Mouse (Mus musculus) embryonic facial prominence, embryonic 14.5 days (tissue): ENCODE measurements around the gene Prr19. TPM values are rescaled to one million over a fixed set of nuclear protein-coding genes. Genes with fewer than 3 reads are reported as not detected.
"Not testable (repeated sequence)": the region's sequence is repeated elsewhere in the genome, so short reads cannot be mapped to it uniquely, and the experiment has no call there.

ENCODE experiments used
- ATAC-seq: fragments of 200-750 bp; cut with Nextera tagmentation; 2 replicates; pipeline ENCODE4 v1.8.0; 2017; ENCODE audit warnings: low read depth, moderate number of reproducible peaks, moderate TSS enrichment
- DNase-seq: peaks from one replicate; pipeline ENCODE4 v3.0.0-alpha.2; 2015; ENCODE audit warnings: low spot score
- H3K27ac ChIP-seq: fragments of 300-500 bp; sonication (generic); replicated peaks from 2 replicates; pipeline ENCODE4 v1.5.1; 2014; ENCODE audit warnings: low read depth, mild to moderate bottlenecking, low read length, moderate library complexity
- H3K27me3 ChIP-seq: fragments of 300-500 bp; sonication (generic); replicated peaks from 2 replicates; pipeline ENCODE4 v1.6.1; 2014; ENCODE audit warnings: low read length; ENCODE audit not compliant: control insufficient read depth, insufficient read depth
- H3K36me3 ChIP-seq: fragments of 300-500 bp; sonication (generic); 2 replicates; pipeline ENCODE4 v1.6.1; 2014; ENCODE audit warnings: low read length, mixed read lengths; ENCODE audit not compliant: control insufficient read depth, insufficient read depth
- H3K4me1 ChIP-seq: fragments of 300-500 bp; sonication (generic); 2 replicates; pipeline ENCODE4 v1.6.1; 2014; ENCODE audit warnings: antibody characterized with exemption, low read length; ENCODE audit not compliant: control insufficient read depth, insufficient read depth
- H3K4me2 ChIP-seq: fragments of 300-500 bp; sonication (generic); 2 replicates; pipeline ENCODE4 v1.6.1; 2014; ENCODE audit warnings: low read depth, mild to moderate bottlenecking, low read length, moderate library complexity, mixed read lengths
- H3K4me3 ChIP-seq: fragments of 300-500 bp; sonication (generic); 2 replicates; pipeline ENCODE4 v1.5.1; 2014; ENCODE audit warnings: low read depth, mild to moderate bottlenecking, low read length
- H3K9ac ChIP-seq: fragments of 300-500 bp; sonication (generic); 2 replicates; pipeline ENCODE4 v1.6.1; 2014; ENCODE audit warnings: low read depth, mild to moderate bottlenecking, low read length, moderate library complexity, mixed read lengths
- H3K9me3 ChIP-seq: fragments of 300-500 bp; sonication (generic); 2 replicates; pipeline ENCODE4 v1.6.1; 2016; ENCODE audit warnings: low read length; ENCODE audit not compliant: control insufficient read depth
- WGBS: fragments of 180-500 bp; shearing (Covaris S2); extraction: QIAGEN DNeasy Blood & Tissue Kit; methylation state at CpG from one replicate; pipeline ENCODE4 v1.1.7; 2014; 5-methylcytosine and 5-hydroxymethylcytosine counted together
- polyA plus RNA-seq: library from polyadenylated mRNA; unstranded; fragments of >200 nt; fragmentation: Nextera tagmentation; extraction: Ambion mirVana; gene quantifications from 2 replicates; pipeline ENCODE4 v1.2.1, GENCODE M21; 2014

Gene Prr19
- 0.77 and 1.3 TPM in 2 replicates for polyA plus RNA-seq

DNA sequence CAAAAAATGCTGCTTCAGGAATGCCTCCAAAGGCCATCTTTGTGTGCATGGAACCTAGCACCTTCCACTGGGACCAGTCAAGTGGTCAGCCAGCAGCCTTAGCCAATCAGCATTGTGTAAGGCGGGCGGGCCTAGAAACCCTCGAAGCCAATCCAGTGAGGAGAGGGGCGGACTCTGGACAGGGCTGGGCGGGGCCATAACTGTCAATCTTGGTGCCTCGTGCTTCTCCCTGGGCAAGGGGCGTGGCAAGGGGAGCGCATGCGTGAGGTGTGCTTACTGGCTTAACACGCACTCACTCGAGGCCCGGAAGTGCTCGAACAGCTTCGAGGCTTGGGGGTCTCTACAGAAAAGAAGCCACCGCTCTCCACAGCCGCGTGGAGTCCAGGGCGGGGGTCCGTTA is at the start of gene Prr19:
Gene Prr19 (plus strand): TSS at position 349 of the 400 bp plus-strand sequence.
- DNase-seq (peak; percentile 52), ATAC-seq (no peak)

DNA sequence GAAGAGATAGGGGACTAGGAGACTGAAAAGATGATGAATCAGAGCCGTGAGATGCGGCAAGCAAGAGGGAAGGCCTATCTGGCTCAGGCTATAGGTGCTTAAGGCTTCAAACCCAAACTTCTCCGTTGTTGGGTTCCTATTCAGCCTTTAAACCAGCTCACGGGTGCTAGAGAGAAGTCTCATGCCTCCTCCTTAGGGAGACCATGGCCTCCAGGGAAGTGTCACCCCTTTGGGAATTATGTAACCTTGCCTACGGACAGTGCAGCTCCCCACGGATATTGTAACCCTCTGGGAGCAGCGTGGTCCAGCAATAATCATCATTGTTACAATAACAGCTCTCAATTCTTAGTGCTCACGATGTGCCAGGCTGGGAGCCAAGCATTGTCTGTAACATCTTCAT is 49.4 kb upstream of the Prr19 start:
- H3K27ac ChIP-seq, result peak overlapping the region; percentile 99
- DNase-seq, result no peak
- H3K27me3 ChIP-seq, result no peaks in the 10 kb centered on the region
- ATAC-seq, result no peak
- peak overlapping the region; percentile 93 for H3K4me3 ChIP-seq
- peaks cover 14% of the 10 kb centered on the region for H3K4me1 ChIP-seq
- peak overlapping the region; percentile 97 for H3K9ac ChIP-seq
- H3K4me2 ChIP-seq, result peak overlapping the region; percentile 66
- no peaks in the 10 kb centered on the region for H3K9me3 ChIP-seq
- WGBS, result 18% methylated on average over 8 of the region's 8 CpGs
- H3K36me3 ChIP-seq, result no peaks in the 10 kb centered on the region; the same call in 1 of the 2 replicates

More for the DNA sequence above, at the start of gene Prr19:
- H3K27me3 ChIP-seq, result no peaks in the 10 kb centered on the region
- no peaks in the 10 kb centered on the region for H3K9me3 ChIP-seq
- H3K4me1 ChIP-seq, result peaks cover 4% of the 10 kb centered on the region; the same call in 1 of the 2 replicates
- WGBS, result 47% methylated on average over 15 of the region's 19 CpGs
- no peak within 1 kb of the TSS for H3K4me3 ChIP-seq
- no peak within 1 kb of the TSS for H3K4me2 ChIP-seq
- H3K36me3 ChIP-seq, result 0 out of 2 replicates have a peak, but pooled peaks cover 1% of the 10 kb centered on the region
- no peak within 1 kb of the TSS for H3K27ac ChIP-seq
- H3K9ac ChIP-seq, result no peak within 1 kb of the TSS

- H3K27ac ChIP-seq, result no peak overlapping the region
- H3K4me3 ChIP-seq, result no peak overlapping the region
- no peaks in the 10 kb centered on the region for H3K9me3 ChIP-seq
- ATAC-seq, result no peak
- H3K36me3 ChIP-seq, result no peaks in the 10 kb centered on the region
- H3K9ac ChIP-seq, result no peak overlapping the region
- no peak for DNase-seq
- H3K27me3 ChIP-seq, result no peaks in the 10 kb centered on the region
- whole genome bisulfite sequencing, result 57% methylated on average over 1 of the region's 1 CpGs
- H3K4me2 ChIP-seq, result no peak overlapping the region
- peaks cover 4% of the 10 kb centered on the region; the same call in 1 of the 2 replicates for H3K4me1 ChIP-seq
Observed at GRCm38 (mm10) chr7:25261896-25262295, 39.3 kb upstream of the Prr19 start.

DNA sequence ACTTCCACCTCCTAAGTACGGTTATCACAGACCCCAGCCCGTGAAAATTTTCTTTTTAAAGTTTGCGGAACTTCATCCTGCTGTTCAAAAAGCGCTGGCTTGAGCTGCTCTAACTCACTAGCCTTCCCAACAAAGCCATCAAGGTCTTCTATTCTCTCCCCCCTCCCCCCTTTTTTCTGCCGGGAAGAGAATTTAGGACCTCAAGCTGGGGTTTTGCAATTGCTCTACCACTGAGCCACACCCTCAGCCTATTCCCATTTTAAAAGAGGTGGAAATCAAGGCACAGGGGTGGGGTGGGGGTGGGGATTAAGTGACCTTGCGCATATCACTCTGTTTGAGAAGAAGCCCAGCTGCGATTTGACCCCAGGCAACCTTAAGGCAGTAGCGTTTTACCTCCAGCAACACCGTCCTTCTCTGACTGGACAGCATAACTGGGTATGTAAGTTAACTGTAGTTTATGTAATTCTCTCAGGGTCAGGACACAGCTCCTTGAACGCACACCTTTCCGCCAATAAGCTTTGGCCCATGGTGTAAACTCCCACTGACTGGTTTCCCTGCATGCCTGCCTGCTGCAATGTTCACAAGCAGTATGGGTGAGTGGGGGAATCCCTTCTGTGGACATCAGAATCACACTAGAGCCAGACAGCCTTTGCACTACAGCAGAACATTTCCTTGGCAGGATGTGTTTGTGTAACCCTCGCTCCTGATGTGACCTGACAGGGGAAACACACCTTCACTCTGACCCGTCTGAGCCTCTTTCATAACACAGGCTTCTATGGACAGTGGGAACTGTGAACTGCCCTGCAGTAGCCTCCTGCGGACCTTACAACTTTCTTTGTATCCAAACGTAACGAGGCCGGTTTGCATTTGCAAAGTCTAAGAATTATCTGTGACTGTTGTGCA is 37.0 kb upstream of the Prr19 start:
- Histone ChIP-seq H3K27ac (no peak overlapping the region), H3K4me1 (peaks cover 10% of the 10 kb centered on the region), H3K9me3 (no peaks in the 10 kb centered on the region), H3K9ac (no peak overlapping the region), H3K27me3 (no peaks in the 10 kb centered on the region), H3K4me3 (no peak overlapping the region), H3K4me2 (no peak overlapping the region), H3K36me3 (no peaks in the 10 kb centered on the region)
- DNase-seq (no peak), ATAC-seq (no peak)
- WGBS, result 24% methylated on average over 17 of the region's 17 CpGs

DNA sequence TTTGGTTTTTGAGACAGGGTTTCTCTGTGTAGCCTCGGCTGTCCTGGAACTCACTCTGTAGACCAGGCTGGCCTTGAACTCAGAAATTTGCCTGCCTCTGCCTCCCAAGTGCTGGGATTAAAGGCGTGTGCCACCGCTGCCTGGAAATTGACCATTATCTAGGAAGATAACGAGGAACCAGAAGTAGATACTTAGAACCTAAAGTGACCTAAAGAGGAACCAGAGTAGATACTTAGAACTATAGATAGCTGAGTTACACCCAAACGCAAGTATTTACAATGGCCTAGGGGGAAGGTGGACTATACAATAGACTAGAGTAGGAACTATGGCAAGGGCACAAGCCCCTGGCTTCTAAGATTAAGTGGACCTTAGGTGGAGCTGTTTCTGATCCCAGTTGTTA is 35.5 kb upstream of the Prr19 start:
- not testable (repeated sequence) for H3K27ac ChIP-seq, H3K36me3 ChIP-seq, H3K4me3 ChIP-seq, H3K9me3 ChIP-seq, H3K4me2 ChIP-seq, H3K9ac ChIP-seq, H3K27me3 ChIP-seq, ATAC-seq, DNase-seq
- WGBS, result 84% methylated on average over 5 of the region's 5 CpGs
- H3K4me1 ChIP-seq, result peaks cover 10% of the 10 kb centered on the region

DNA sequence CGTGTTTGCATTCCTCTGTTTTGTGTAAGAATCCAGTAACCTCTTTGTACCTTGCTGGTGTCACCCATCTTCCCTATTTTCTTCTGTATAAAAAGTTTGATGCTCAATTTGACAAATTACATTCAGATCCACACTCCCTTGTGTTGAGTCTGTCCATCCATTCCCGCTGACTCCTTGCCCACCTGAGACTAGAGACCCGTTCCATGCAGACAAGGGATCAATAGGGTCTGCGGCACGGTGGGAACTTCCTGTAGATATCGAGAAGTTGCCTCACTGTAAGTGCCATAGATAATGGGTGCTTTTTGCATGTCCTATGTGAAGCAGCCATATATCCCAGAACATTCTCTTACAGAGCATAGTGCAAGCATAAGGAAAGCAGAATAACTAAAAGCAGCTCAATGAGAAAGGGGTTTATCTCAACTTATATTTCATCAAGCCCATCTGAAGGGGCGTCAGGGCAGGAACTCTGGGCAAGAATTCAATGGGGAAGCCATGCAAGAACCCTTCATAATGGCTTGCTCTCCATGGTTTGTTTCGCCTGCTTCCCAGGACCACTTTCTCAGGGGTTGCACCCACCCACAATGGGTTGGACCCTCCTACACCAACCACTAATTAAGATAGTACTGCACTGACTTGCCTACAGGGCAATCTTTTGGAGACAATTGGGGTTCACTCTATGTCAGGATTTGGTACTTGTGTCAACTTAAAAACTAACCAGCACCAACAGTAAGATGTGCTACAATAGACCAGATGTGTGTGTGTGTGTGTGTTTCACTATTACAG is 34.8 kb upstream of the Prr19 start:
- Histone ChIP-seq H3K4me1 (peaks cover 10% of the 10 kb centered on the region), H3K4me2 (peak overlapping the region; percentile 58), H3K9ac (no peak overlapping the region; the same call in 1 of the 2 replicates), H3K9me3 (no peaks in the 10 kb centered on the region), H3K27me3 (no peaks in the 10 kb centered on the region), H3K27ac (no peak overlapping the region), H3K4me3 (peak overlapping the region; percentile 69), H3K36me3 (peaks cover 8% of the 10 kb centered on the region; the same call in 1 of the 2 replicates)
- ATAC-seq (no peak), DNase-seq (no peak)
- 84% methylated on average over 8 of the region's 8 CpGs for WGBS

DNA sequence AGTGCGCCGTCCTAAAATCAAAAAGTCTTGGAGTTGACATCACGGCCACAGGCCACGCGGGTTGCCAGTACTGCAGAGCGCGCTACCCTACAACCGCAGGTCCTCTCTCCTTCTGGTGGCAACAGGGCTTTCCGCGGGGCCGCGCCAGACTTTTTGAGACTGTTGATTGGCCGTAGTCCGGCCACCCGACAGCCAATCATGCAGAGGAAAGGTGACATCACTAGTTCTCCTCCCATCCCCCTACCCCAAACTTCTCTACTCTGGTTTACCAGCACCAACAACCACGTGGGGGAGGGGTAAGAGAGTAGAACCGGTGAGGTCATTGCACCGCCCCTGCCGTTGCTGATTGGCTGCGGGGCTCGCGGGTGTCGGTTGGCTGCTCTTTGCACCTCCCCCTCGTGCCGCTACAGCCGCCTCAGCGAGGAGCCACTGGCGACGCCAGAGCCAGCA is 33.9 kb upstream of the Prr19 start, which contains the start of gene Cic:
Gene Cic (plus strand): TSS at position 404 of the 450 bp plus-strand sequence.
- H3K36me3 ChIP-seq, result peaks cover 17% of the 10 kb centered on the region; the same call in 1 of the 2 replicates
- H3K9me3 ChIP-seq, result no peaks in the 10 kb centered on the region
- peak within 1 kb of the TSS; percentile 69 for H3K4me3 ChIP-seq
- peak; percentile 86 for ATAC-seq
- H3K4me1 ChIP-seq, result peaks cover 10% of the 10 kb centered on the region
- H3K4me2 ChIP-seq, result peak within 1 kb of the TSS; percentile 92
- DNase-seq, result peak; percentile 100
- H3K27me3 ChIP-seq, result no peaks in the 10 kb centered on the region
- peak within 1 kb of the TSS; percentile 89 for H3K27ac ChIP-seq
- peak within 1 kb of the TSS; percentile 80 for H3K9ac ChIP-seq
- under 1% methylated on average over 28 of the region's 29 CpGs for WGBS

DNA sequence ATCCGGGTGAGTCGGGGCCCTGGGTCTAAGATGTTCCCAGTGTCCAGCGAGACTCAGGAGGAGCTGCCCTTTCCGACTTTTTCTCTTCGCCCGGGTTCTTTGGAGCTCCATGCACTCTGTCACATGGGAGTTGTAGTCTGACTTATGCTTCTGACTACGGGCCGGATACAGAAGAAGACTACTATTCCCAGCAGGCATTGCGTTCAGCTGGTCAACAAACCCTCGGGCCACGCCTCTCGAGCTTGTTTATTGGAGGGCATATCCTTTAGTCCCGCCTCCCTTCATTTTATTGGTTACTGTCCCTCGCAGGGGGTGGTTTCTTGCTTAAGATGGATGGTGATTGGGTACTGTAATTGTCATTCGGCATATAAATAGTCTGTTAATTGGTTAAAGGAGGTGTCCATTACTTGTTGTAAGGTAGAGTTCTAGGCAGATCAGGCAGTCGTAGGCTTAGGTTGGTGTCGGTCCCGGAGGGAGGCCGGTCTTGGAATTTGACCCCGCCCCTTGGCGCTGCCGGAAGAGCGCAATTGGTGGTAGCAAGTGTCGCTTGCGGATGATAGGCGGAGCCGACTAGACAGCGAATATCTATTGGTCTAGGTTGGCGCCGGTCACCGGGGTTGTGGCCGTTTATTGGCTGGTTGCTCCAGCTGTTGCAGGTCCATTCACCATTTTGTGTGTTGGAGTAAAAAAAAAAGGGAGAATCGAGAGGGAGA is 33.3 kb upstream of the Prr19 start:
- Histone ChIP-seq H3K4me3 (peak overlapping the region; percentile 69), H3K9me3 (no peaks in the 10 kb centered on the region), H3K27ac (peak overlapping the region; percentile 89), H3K9ac (peak overlapping the region; percentile 80), H3K27me3 (no peaks in the 10 kb centered on the region), H3K4me1 (peaks cover 10% of the 10 kb centered on the region), H3K4me2 (peak overlapping the region; percentile 92), H3K36me3 (peaks cover 23% of the 10 kb centered on the region)
- DNase-seq (peak; percentile 100), ATAC-seq (peak; percentile 96)
- 1% methylated on average over 33 of the region's 33 CpGs for WGBS
